In the genomic region with DNA sequence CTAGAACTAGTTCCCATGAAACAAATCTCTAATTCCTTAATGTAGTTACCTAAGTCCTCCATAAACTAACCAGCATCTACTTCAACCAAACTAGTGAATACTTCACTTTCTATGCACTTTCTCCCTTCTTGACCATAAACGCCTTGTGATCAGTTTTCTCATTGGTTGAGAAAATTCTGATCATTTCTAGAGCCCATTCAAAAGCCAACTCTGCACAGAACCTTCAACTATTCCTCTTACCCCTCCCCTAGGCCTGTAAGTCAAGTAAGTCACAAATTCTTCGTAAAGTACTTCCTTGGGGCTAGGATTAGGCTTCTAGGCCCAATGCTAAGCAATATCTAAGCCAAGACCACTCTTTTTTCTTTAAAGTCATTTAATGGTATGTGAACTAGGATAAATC, we compare ENCODE assay signal across 10 mouse cellular contexts. TPM values are rescaled to one million over a fixed set of nuclear protein-coding genes. Genes with fewer than 3 reads are reported as not detected.
DNase-seq lines count a peak whose midpoint lies in the region; ATAC-seq and TF ChIP-seq lines count a peak whose summit lies in the region.
"Had no signal": no experiment of that assay in that cellular context is flagged by ENCODE, and none has a peak within 500 bp of the region (broad histone marks: within the 10 kb centered on the region; RNA-seq: fewer than 3 reads in every experiment).

No protein-coding gene starts in this region.

- intact Hi-C loops in heart, postnatal 36 days (cut with DNase I) = loop anchor here (5.0 kb wide), 2 partner anchors 181 to 234 kb away; partner anchors contain the start of gene Ahcy

- no peak for ATAC-seq in heart, embryonic 12.5 days (ENCODE audit: insufficient number of reproducible peaks, low FRiP score)
- no peak for ATAC-seq in forebrain, embryonic 12.5 days (ENCODE audit: low FRiP score)
- ATAC-seq in liver, embryonic 14.5 days (ENCODE audit: insufficient read depth) = no peak
- ATAC-seq in erythroid progenitor cell, adult 5-6 weeks (replicated peaks; ENCODE audit: low FRiP score, poor library complexity, severe bottlenecking) = no peak

- H3K36me3 ChIP-seq in heart, embryonic 12.5 days = peaks cover 11% of the 10 kb centered on the region
- peaks cover 12 to 35% of the 10 kb centered on the region in 2 experiments for H3K36me3 ChIP-seq in CH12.LX (replicated peaks in 1 of 2; ENCODE audit: control insufficient read depth in 1 of 2, insufficient read depth in 1 of 2, low read length in 1 of 2)
- H3K36me3 ChIP-seq in forebrain, embryonic 12.5 days (replicated peaks) = peaks cover 11% of the 10 kb centered on the region
- H3K36me3 ChIP-seq in liver, embryonic 14.5 days (replicated peaks; ENCODE audit: control insufficient read depth, insufficient read depth, low read depth) = peaks cover 14% of the 10 kb centered on the region

- dilution Hi-C loops in CH12.LX (cut with MboI; ENCODE audit: extremely low pct_ligation_motif_present, extremely low pct_unique_long_range_greater_than_20kb, low sequenced_read_pairs) = no loop called here

- TF ChIP-seq CTCF in CH12.LX (conservative IDR thresholded peaks at IDR 0.05 in 1 of 2, IDR thresholded peaks at IDR 0.05 in 1 of 2; ENCODE audit: low read depth in 2 of 2, low read length in 2 of 2) = no peak
- no peak for TF ChIP-seq CTCF in liver, embryonic 14.5 days (IDR thresholded peaks at IDR 0.05; ENCODE audit: low read depth)

- peak overlapping the region; percentile 82 for H3K4me2 ChIP-seq in heart, embryonic 12.5 days
- peak overlapping the region; percentile 95; the same call in 1 of the 2 replicates for H3K4me2 ChIP-seq in CH12.LX (ENCODE audit: insufficient read depth, low read depth, poor library complexity, severe bottlenecking)
- H3K4me2 ChIP-seq in forebrain, embryonic 12.5 days = peak overlapping the region; percentile 79
- H3K4me2 ChIP-seq in liver, embryonic 14.5 days (ENCODE audit: low read depth) = peak overlapping the region; percentile 90

- no peak for TF ChIP-seq RAD21 in CH12.LX (IDR thresholded peaks at IDR 0.05; ENCODE audit: low read depth, low read length)

- peaks cover 49% of the 10 kb centered on the region for H3K79me2 ChIP-seq in CH12.LX (replicated peaks; ENCODE audit: control insufficient read depth, extremely low read depth, insufficient read depth, poor library complexity, severe bottlenecking)

- H3K27me3 ChIP-seq in heart, embryonic 12.5 days (replicated peaks) = no peaks in the 10 kb centered on the region
- peaks cover 3% of the 10 kb centered on the region for H3K27me3 ChIP-seq in CH12.LX (replicated peaks)
- H3K27me3 ChIP-seq in forebrain, embryonic 12.5 days = no peaks in the 10 kb centered on the region
- H3K27me3 ChIP-seq in liver, embryonic 14.5 days (ENCODE audit: control insufficient read depth, insufficient read depth, low read length) = no peaks in the 10 kb centered on the region
- H3K27me3 ChIP-seq: Patski had no signal

- H3K4me3 ChIP-seq in heart, embryonic 12.5 days = peak overlapping the region; percentile 94
- H3K4me3 ChIP-seq in CH12.LX (replicated peaks in 1 of 3; ENCODE audit: low read depth in 2 of 3, low read length in 2 of 3, poor library complexity in 1 of 3) = peak overlapping the region; percentile 64 to 98 (median 94)
- H3K4me3 ChIP-seq in forebrain, embryonic 12.5 days (replicated peaks) = peak overlapping the region; percentile 96
- H3K4me3 ChIP-seq in liver, embryonic 14.5 days (ENCODE audit: insufficient read depth in 1 of 2, low read depth in 2 of 2, low read length in 2 of 2) = peak overlapping the region; percentile 92 to 93

- no peak for TF ChIP-seq EP300 in CH12.LX (IDR thresholded peaks at IDR 0.05; ENCODE audit: low read length)
- TF ChIP-seq EP300 in liver, embryonic 14.5 days (IDR thresholded peaks at IDR 0.05; ENCODE audit: low read depth) = no peak

- H3K9me3 ChIP-seq in heart, embryonic 12.5 days (replicated peaks) = no peaks in the 10 kb centered on the region
- no peaks in the 10 kb centered on the region for H3K9me3 ChIP-seq in CH12.LX (replicated peaks; ENCODE audit: low read length)
- no peaks in the 10 kb centered on the region for H3K9me3 ChIP-seq in forebrain, embryonic 12.5 days
- H3K9me3 ChIP-seq in liver, embryonic 14.5 days (ENCODE audit: control insufficient read depth, low read length) = no peaks in the 10 kb centered on the region

- no peak for TF ChIP-seq POLR2A in CH12.LX (IDR thresholded peaks at IDR 0.05; ENCODE audit: low read depth, low read length)

- H3K4me1 ChIP-seq in heart, embryonic 12.5 days (replicated peaks) = peaks cover 10% of the 10 kb centered on the region
- H3K4me1 ChIP-seq in CH12.LX (ENCODE audit: control insufficient read depth in 1 of 2, insufficient read depth in 2 of 2) = peaks cover 0 to 33% of the 10 kb centered on the region in 2 experiments; a peak in 2 of 4 replicates
- H3K4me1 ChIP-seq in forebrain, embryonic 12.5 days = peaks cover 17% of the 10 kb centered on the region
- H3K4me1 ChIP-seq in liver, embryonic 14.5 days (replicated peaks; ENCODE audit: control insufficient read depth in 2 of 2, insufficient read depth in 2 of 2, low read length in 1 of 2) = peaks cover 16 to 18% of the 10 kb centered on the region in 2 experiments

- WGBS in heart, embryonic 12.5 days = 14% methylated on average over 2 of the region's 2 CpGs
- WGBS in forebrain, embryonic 12.5 days = 20% methylated on average over 2 of the region's 2 CpGs
- WGBS in liver, embryonic 14.5 days (ENCODE audit: insufficient replicate concordance) = 0% methylated on average over 2 of the region's 2 CpGs

- DNase-seq in heart, postnatal 36 days = no peak
- no peak for DNase-seq in CH12.LX (ENCODE audit: extremely low read depth)
- DNase-seq in liver, embryonic 14.5 days (ENCODE audit: low read depth in 3 of 3, low spot score in 3 of 3) = no peak
- DNase-seq in right cerebral cortex, postnatal 14 days = no peak
- no peak for DNase-seq in cerebellum, adult 9-11 months
- DNase-seq: kidney, adult 11 months had no signal

- peak overlapping the region; percentile 93 for H3K9ac ChIP-seq in heart, embryonic 12.5 days
- H3K9ac ChIP-seq in CH12.LX (ENCODE audit: insufficient read depth, low read depth) = peak overlapping the region; percentile 97
- peak overlapping the region; percentile 91 for H3K9ac ChIP-seq in forebrain, embryonic 12.5 days
- peak overlapping the region; percentile 99 for H3K9ac ChIP-seq in liver, embryonic 14.5 days (replicated peaks)

- no peak overlapping the region for H3K27ac ChIP-seq in heart, embryonic 12.5 days (ENCODE audit: poor library complexity, severe bottlenecking)
- no peak overlapping the region for H3K27ac ChIP-seq in CH12.LX (ENCODE audit: insufficient read depth, low read depth)
- H3K27ac ChIP-seq in forebrain, embryonic 12.5 days = no peak overlapping the region
- H3K27ac ChIP-seq in liver, embryonic 14.5 days = peak overlapping the region; percentile 85

- in situ Hi-C loops in CH12.LX (cut with MboI; ENCODE audit: low pct_ligation_motif_present, low pct_unique_long_range_greater_than_20kb, low sequenced_read_pairs) = no loop called here

TF ChIP-seq in CH12.LX, 34 proteins besides CTCF, POLR2A, EP300 and RAD21:
- TF ChIP-seq ZMIZ1 (IDR thresholded peaks at IDR 0.05; ENCODE audit: low read depth, low read length) (no peak), NRF1 (IDR thresholded peaks at IDR 0.05; ENCODE audit: low read depth, low read length) (no peak), MYC (IDR thresholded peaks at IDR 0.05; ENCODE audit: low read depth, low read length) (no peak), MAFK (IDR thresholded peaks at IDR 0.05; ENCODE audit: insufficient replicate concordance, low read length) (no peak), UBTF (IDR thresholded peaks at IDR 0.05; ENCODE audit: low read depth, low read length) (no peak)

RNA-seq across cellular contexts. Expression of gene Eif2s2, which starts 1.1 kb away (rescaled TPM):
- 79.6 and 80.5 TPM in 2 replicates for polyA plus RNA-seq in heart, embryonic 12.5 days (2016; fragmentation: Nextera tagmentation; extraction: Ambion mirVana)
- 10 to 100 TPM; 56.6 to 59.7 TPM for total RNA-seq in heart, postnatal 36 days (2021)
- total RNA-seq in CH12.LX (2012; rRNA removed) (116 and 126 TPM in 2 replicates), CH12.LX (2014; rRNA removed) (256 and 269 TPM in 2 replicates)
- polyA plus RNA-seq in CH12.LX (2012; ENCODE audit: insufficient read length, low read depth) = 219 and 276 TPM in 2 replicates
- 113 TPM in 2 replicates for polyA plus RNA-seq in forebrain, embryonic 12.5 days (2016; fragmentation: Nextera tagmentation; extraction: Ambion mirVana)
- polyA plus RNA-seq in liver, embryonic 14.5 days (2012; rRNA removed) = 20.6 and 46.0 TPM in 2 replicates
- 86.9 and 88.0 TPM in 2 replicates for polyA plus RNA-seq in liver, embryonic 14.5 days (2014; fragmentation: Nextera tagmentation; extraction: Ambion mirVana)
- total RNA-seq in erythroid progenitor cell, adult 5-6 weeks (2015; ENCODE audit: low replicate concordance) = 91.5 and 115 TPM in 2 replicates
- total RNA-seq in erythroid progenitor cell, adult 5-6 weeks (2017; ENCODE audit: low replicate concordance) = 107 and 121 TPM in 2 replicates
